Mouse (Mus musculus): ENCODE data around the gene Vmn2r69.

Vmn2r69 gene

GRCm38 (mm10) chr7:85415820-85416219, at the start of gene Vmn2r69:
Gene Vmn2r69 (minus strand): TSS chr7:85415920.
- DNase-seq: no peak

Measured in lung, adult 18-20 months (tissue).